Mouse (Mus musculus) kidney, embryonic 15.5 days (tissue): ENCODE results near the gene Tuba1a. TPM values are rescaled to one million over a fixed set of nuclear protein-coding genes. Genes with fewer than 3 reads are reported as not detected.

Experiments used
- ATAC-seq: fragments of 200-750 bp; cut with Nextera tagmentation; replicated peaks from 2 replicates; pipeline ENCODE4 v1.8.0; 2017; ENCODE audit warnings: moderate TSS enrichment; ENCODE audit not compliant: low FRiP score
- H3K27ac ChIP-seq: fragments of 300-500 bp; sonication (generic); 2 replicates; pipeline ENCODE4 v1.5.1; 2015; ENCODE audit warnings: mild to moderate bottlenecking, inconsistent platforms
- H3K27me3 ChIP-seq: fragments of 300-500 bp; sonication (generic); 2 replicates; pipeline ENCODE4 v1.6.1; 2015; ENCODE audit warnings: inconsistent platforms
- H3K36me3 ChIP-seq: fragments of 300-500 bp; sonication (generic); 2 replicates; pipeline ENCODE4 v1.6.1; 2015; ENCODE audit warnings: inconsistent platforms
- H3K4me1 ChIP-seq: fragments of 300-500 bp; sonication (generic); 2 replicates; pipeline ENCODE4 v1.6.1; 2015; ENCODE audit warnings: inconsistent platforms
- H3K4me2 ChIP-seq: fragments of 300-500 bp; sonication (generic); 2 replicates; pipeline ENCODE4 v1.6.1; 2015; ENCODE audit warnings: moderate library complexity, mild to moderate bottlenecking, inconsistent platforms
- H3K4me3 ChIP-seq: fragments of 300-500 bp; sonication (generic); replicated peaks from 2 replicates; pipeline ENCODE4 v1.5.1; 2015; ENCODE audit warnings: mild to moderate bottlenecking, inconsistent platforms
- H3K9ac ChIP-seq: fragments of 300-500 bp; sonication (generic); 2 replicates; pipeline ENCODE4 v1.6.1; 2015; ENCODE audit warnings: mild to moderate bottlenecking, inconsistent platforms
- H3K9me3 ChIP-seq: fragments of 300-500 bp; sonication (generic); replicated peaks from 2 replicates; pipeline ENCODE4 v1.6.1; 2016; ENCODE audit warnings: inconsistent platforms
- WGBS: fragments of 180-500 bp; shearing (Covaris S2); methylation state at CpG from one replicate; pipeline ENCODE4 v1.1.7; 2015; ENCODE audit warnings: mixed read lengths; 5-methylcytosine and 5-hydroxymethylcytosine counted together
- polyA plus RNA-seq: library from polyadenylated mRNA; unstranded; fragments of >200 nt; fragmentation: Nextera tagmentation; extraction: Ambion mirVana; gene quantifications from 2 replicates; pipeline ENCODE4 v1.2.1, GENCODE M21; 2015

The Tuba1a gene
- polyA plus RNA-seq, 1 experiment from 2014 or later: 1,029 TPM

- H3K9ac ChIP-seq: no peak overlapping the region
- H3K4me2 ChIP-seq: no peak overlapping the region
- no peak overlapping the region for H3K4me3 ChIP-seq
- H3K27me3 ChIP-seq: peaks cover 13% of the 10 kb centered on the region; the same call in 1 of the 2 replicates
- H3K4me1 ChIP-seq: no peaks in the 10 kb centered on the region
- no peaks in the 10 kb centered on the region for H3K9me3 ChIP-seq
- ATAC-seq: 0 out of 2 replicates have a peak, but pooled peaks have one; percentile 25
- no peak overlapping the region for H3K27ac ChIP-seq
- H3K36me3 ChIP-seq: peaks cover 63% of the 10 kb centered on the region
- 27% methylated on average over 10 of the region's 10 CpGs for WGBS
Observed at GRCm38 (mm10) chr15:98904692-98905091, 48.8 kb downstream of the Tuba1a start.

GRCm38 (mm10) chr15:98902600-98902999 lies 50.9 kb downstream of the Tuba1a start:
- no peak overlapping the region for H3K27ac ChIP-seq
- peaks cover 12% of the 10 kb centered on the region for H3K4me1 ChIP-seq
- no peak for ATAC-seq
- H3K9ac ChIP-seq: no peak overlapping the region
- 90% methylated on average over 2 of the region's 2 CpGs for WGBS
- H3K4me3 ChIP-seq: no peak overlapping the region
- peaks cover 42% of the 10 kb centered on the region for H3K36me3 ChIP-seq
- H3K27me3 ChIP-seq: peaks cover 34% of the 10 kb centered on the region
- H3K4me2 ChIP-seq: no peak overlapping the region
- no peaks in the 10 kb centered on the region for H3K9me3 ChIP-seq

GRCm38 (mm10) chr15:98901530-98901929 lies 52.0 kb downstream of the Tuba1a start:
- WGBS: 56% methylated on average over 1 of the region's 1 CpGs

More at GRCm38 (mm10) chr15:98901530-98901929, 52.0 kb downstream of the Tuba1a start:
- H3K36me3 ChIP-seq: peaks cover 33% of the 10 kb centered on the region
- peaks cover 20% of the 10 kb centered on the region for H3K4me1 ChIP-seq
- H3K27me3 ChIP-seq: peaks cover 44% of the 10 kb centered on the region
- no peak overlapping the region for H3K27ac ChIP-seq
- no peaks in the 10 kb centered on the region for H3K9me3 ChIP-seq
- H3K9ac ChIP-seq: no peak overlapping the region
- H3K4me3 ChIP-seq: no peak overlapping the region
- ATAC-seq: no peak
- H3K4me2 ChIP-seq: no peak overlapping the region

Other genes with a start within 250 kb of the Tuba1a start
- gene Ccdc65, start 245.5 kb downstream of the Tuba1a start, polyA plus RNA-seq: 0.73 and 1.1 TPM in 2 replicates
- gene Fkbp11, start 225.5 kb downstream of the Tuba1a start, polyA plus RNA-seq: 40.3 and 40.5 TPM in 2 replicates
- gene Arf3, start 190.5 kb downstream of the Tuba1a start, polyA plus RNA-seq: 51.9 and 55.6 TPM in 2 replicates
- 0.12 and 0.31 TPM in 2 replicates for gene Wnt10b, start 175.6 kb downstream of the Tuba1a start, polyA plus RNA-seq
- 0.06 TPM in 1 of 2 replicates, not detected in the other for gene Wnt1, start 163.8 kb downstream of the Tuba1a start, polyA plus RNA-seq
- 2.9 and 3.2 TPM in 2 replicates for gene Ddn, start 144.2 kb downstream of the Tuba1a start, polyA plus RNA-seq
- 98.5 and 100 TPM in 2 replicates for gene Prkag1, start 122.2 kb downstream of the Tuba1a start, polyA plus RNA-seq
- 12.3 and 13.3 TPM in 2 replicates for gene Kmt2d, start 82.5 kb downstream of the Tuba1a start, polyA plus RNA-seq
- gene Rhebl1, start 59.2 kb downstream of the Tuba1a start, polyA plus RNA-seq: 20.0 and 20.5 TPM in 2 replicates
- gene Dhh, start 55.2 kb downstream of the Tuba1a start, polyA plus RNA-seq: 1.4 and 2.0 TPM in 2 replicates
- 16.4 and 17.6 TPM in 2 replicates for gene Lmbr1l, start 35.5 kb downstream of the Tuba1a start, polyA plus RNA-seq
- gene Tuba1b, start 19.1 kb downstream of the Tuba1a start, polyA plus RNA-seq: 1,698 and 1,797 TPM in 2 replicates
- not detected in 2 replicates for gene Gm49450, start 152 bp downstream of the Tuba1a start, polyA plus RNA-seq
- gene Tuba1c, start 76.2 kb upstream of the Tuba1a start, polyA plus RNA-seq: 180 and 185 TPM in 2 replicates
- 5.9 and 12.6 TPM in 2 replicates for gene Prph, start 101.5 kb upstream of the Tuba1a start, polyA plus RNA-seq
- 33.8 and 39.4 TPM in 2 replicates for gene Troap, start 120.9 kb upstream of the Tuba1a start, polyA plus RNA-seq
- gene C1ql4, start 134.1 kb upstream of the Tuba1a start, polyA plus RNA-seq: 0.72 and 1.1 TPM in 2 replicates
- 8.6 and 8.8 TPM in 2 replicates for gene Dnajc22, start 139.5 kb upstream of the Tuba1a start, polyA plus RNA-seq
- 47.1 and 50.5 TPM in 2 replicates for gene Spats2, start 172.2 kb upstream of the Tuba1a start, polyA plus RNA-seq